ENCODE assay signal across 8 mouse cellular contexts in the genomic region with DNA sequence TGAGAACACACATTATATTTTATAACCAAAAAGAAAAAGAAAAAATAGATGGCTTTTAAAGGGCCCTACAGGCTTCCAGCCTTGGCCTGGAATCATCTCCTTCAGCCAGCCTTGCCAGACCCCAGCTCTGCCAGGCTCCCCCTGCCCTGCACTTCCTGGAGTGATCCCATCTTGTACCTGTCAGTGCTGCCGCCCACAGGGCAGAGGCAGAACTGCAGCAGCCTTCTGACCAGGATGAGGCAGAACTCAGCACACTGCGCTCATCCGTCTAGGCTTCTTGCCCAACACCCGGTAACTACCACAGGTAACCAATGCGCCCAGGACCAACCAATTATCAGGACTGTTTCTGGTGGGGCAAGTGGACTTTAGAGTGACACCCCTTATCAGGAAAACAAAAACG. TPM values are rescaled to one million over a fixed set of nuclear protein-coding genes. Genes with fewer than 3 reads are reported as not detected.
A peak's percentile ranks its signal among the peaks of the same experiment; 100 is the strongest.
DNase-seq lines count a peak whose midpoint lies in the region; TF ChIP-seq lines count a peak whose summit lies in the region.

No protein-coding gene starts in this region.

- no peak for TF ChIP-seq POLR2A in cerebellum, adult 2 months (IDR thresholded peaks at IDR 0.05; ENCODE audit: borderline replicate concordance, insufficient read depth, low read length)

- no peaks in the 10 kb centered on the region for H3K27me3 ChIP-seq in cerebellum, adult 2 months (ENCODE audit: control insufficient read depth, insufficient read depth, low read length)
- H3K27me3 ChIP-seq in limb, embryonic 10.5 days (ENCODE audit: low read depth, poor library complexity, severe bottlenecking), result no peaks in the 10 kb centered on the region; the same call in 1 of the 2 replicates

- WGBS in cerebellum, adult 2 months, result 66% methylated on average over 6 of the region's 6 CpGs
- 46% methylated on average over 6 of the region's 6 CpGs for WGBS in limb, embryonic 10.5 days

- peaks cover 37% of the 10 kb centered on the region for H3K4me1 ChIP-seq in cerebellum, adult 2 months (ENCODE audit: control insufficient read depth, insufficient read depth, low read length)
- peaks cover 16% of the 10 kb centered on the region for H3K4me1 ChIP-seq in limb, embryonic 10.5 days

- H3K27ac ChIP-seq in cerebellum, adult 2 months (ENCODE audit: insufficient read depth, low read length), result no peak overlapping the region
- H3K27ac ChIP-seq in gastrocnemius, adult 2 months, result no peak overlapping the region
- H3K27ac ChIP-seq in limb, embryonic 10.5 days, result no peak overlapping the region

- TF ChIP-seq CTCF in cerebellum, adult 2 months (IDR thresholded peaks at IDR 0.05; ENCODE audit: borderline replicate concordance, insufficient read depth, low read depth, low read length), result peak; percentile 85
- peak; percentile 90 for TF ChIP-seq CTCF in gastrocnemius, adult 2 months (IDR thresholded peaks at IDR 0.05)

- DNase-seq in left cerebral cortex, adult 11 months (ENCODE audit: low spot score), result peak; percentile 41
- no peak for DNase-seq in left cerebral cortex, postnatal 36 days (ENCODE audit: low spot score in 2 of 2)
- DNase-seq in Muller cell, postnatal 12 days (ENCODE audit: inconsistent ontology term), result peak; percentile 19
- peak; percentile 60 to 63 for DNase-seq in cerebellum, adult 2 months
- DNase-seq in gastrocnemius, adult 2 months, result peak; percentile 68
- peak; percentile 56 for DNase-seq in limb, embryonic 10.5 days (ENCODE audit: low spot score)
- DNase-seq in retina, postnatal 1 day, result peak; percentile 79
- no peak for DNase-seq in urinary bladder, postnatal 4 days (ENCODE audit: low spot score in 2 of 2)

- intact Hi-C loops in left cerebral cortex, postnatal 36 days (cut with DNase I), result no loop called here
- intact Hi-C loops in gastrocnemius, adult 2 months (cut with DNase I), result loop anchor here (2.0 kb wide), 1 partner anchor 47 kb away; no protein-coding TSS in a partner anchor

- no peak overlapping the region for H3K4me3 ChIP-seq in cerebellum, adult 2 months (replicated peaks; ENCODE audit: insufficient read depth, low read depth, low read length)
- H3K4me3 ChIP-seq in gastrocnemius, adult 2 months, result no peak overlapping the region
- H3K4me3 ChIP-seq in limb, embryonic 10.5 days, result no peak overlapping the region

- H3K36me3 ChIP-seq in limb, embryonic 10.5 days, result no peaks in the 10 kb centered on the region

- H3K9me3 ChIP-seq in limb, embryonic 10.5 days (replicated peaks), result no peaks in the 10 kb centered on the region

RNA-seq across cellular contexts. Expression of gene Lingo1, which starts 22.0 kb away (rescaled TPM):
- 100 to 1,000 TPM; 455 to 509 TPM for total RNA-seq in left cerebral cortex, postnatal 36 days (2021)
- polyA plus RNA-seq in cerebellum, adult 2 months (2012; rRNA removed), result 85.1 and 88.3 TPM in 2 replicates
- under 1 TPM; 0.17 to 0.48 TPM for total RNA-seq in gastrocnemius, adult 2 months (2021)
- polyA plus RNA-seq in limb, embryonic 10.5 days (2016; fragmentation: Nextera tagmentation; extraction: Ambion mirVana), result 0.85 and 1.8 TPM in 2 replicates

Comparison
In these comparisons a context has a peak if more than half of its experiments do, and no peak if none do; other contexts are left out.
1. DNase-seq: peak in left cerebral cortex, adult 11 months (single experiment), Muller cell, postnatal 12 days (single experiment), cerebellum, adult 2 months (2 of 2), gastrocnemius, adult 2 months (single experiment), limb, embryonic 10.5 days (single experiment) and retina, postnatal 1 day (single experiment); none in left cerebral cortex, postnatal 36 days (0 of 2) and urinary bladder, postnatal 4 days (0 of 2).
2. RNA of gene Lingo1, which starts 22.0 kb away (total RNA-seq): 455 to 509 TPM in left cerebral cortex, postnatal 36 days; 0.17 to 0.48 TPM in gastrocnemius, adult 2 months; every median in the first group is over 100 times any median in the second.